Mouse (Mus musculus): ENCODE data around the gene Sphk1.

Gene Sphk1

GRCm38 (mm10) chr11:116506151-116506875 is 24.4 kb upstream of the Sphk1 start:
- in situ Hi-C loops (cut with MboI, MseI): no loop called here

DNA sequence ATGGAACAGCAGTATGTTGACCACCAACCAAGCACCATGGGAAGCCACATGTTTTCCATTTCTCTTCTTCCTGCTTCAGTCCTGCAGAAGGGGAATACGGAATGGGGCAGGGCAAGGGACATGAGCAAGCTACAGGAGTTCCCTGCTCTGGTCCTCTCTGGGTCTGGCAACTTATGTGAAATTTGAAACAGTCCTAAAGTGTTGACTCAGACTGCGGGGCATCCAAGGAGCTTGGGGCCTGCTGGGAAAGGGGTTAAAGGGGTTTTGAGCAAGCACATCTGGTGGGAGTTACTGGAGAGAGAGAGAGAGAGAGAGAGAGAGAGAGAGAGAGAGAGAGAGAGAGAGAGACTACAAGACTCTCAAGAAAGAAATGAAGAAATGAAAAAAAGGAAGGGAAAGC is 22.0 kb upstream of the Sphk1 start:
- in situ Hi-C loops (cut with MboI, MseI): no loop called here

DNA sequence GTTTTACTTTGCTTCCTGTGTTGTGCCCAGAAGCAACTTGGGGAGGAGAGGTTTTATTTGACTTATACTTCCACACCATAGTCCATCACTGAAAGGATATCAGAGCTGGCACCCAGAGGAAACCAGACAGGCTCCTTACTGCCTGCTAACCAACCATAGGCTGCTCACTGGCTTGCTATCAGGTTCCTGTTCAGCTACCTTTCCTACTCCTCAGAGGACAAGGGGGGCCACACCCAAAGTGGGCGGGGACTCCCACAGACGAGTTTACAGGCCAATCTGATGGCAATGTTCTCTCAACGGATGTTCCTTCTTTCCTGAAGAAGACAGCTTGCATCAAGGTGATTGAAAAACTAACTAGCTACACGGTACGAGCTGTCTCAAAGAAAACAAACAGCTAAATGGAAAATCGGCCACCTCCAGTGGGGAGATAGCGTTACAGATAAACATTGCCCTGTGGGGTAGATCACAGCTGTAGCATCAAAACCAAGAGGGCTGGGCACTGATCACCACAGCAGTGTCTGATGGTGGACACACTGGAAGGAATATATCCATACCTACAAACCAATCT is 19.3 kb upstream of the Sphk1 start:
- in situ Hi-C loops (cut with MboI, MseI): no loop called here

DNA sequence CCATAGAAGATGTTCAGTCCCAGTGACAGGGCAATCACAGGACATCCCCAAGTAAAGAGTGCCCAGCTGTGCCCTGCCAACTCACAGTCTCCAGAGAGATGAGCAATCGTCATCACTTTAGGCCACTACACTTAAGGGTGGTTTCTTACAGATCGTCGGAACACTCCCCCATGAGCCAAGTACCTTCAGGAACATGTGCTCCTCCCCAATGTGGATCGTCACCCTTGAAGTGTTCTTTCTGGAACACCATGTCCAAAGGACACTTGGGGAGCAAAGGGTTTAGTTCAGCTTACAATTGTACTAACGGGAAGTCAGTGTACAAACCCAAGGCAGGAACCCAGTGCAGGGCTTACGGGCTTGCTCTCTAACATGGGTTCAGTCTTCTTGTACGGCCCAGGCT is 18.6 kb upstream of the Sphk1 start:
- in situ Hi-C loops (cut with MboI, MseI): no loop called here

GRCm38 (mm10) chr11:116512987-116513386 is 17.7 kb upstream of the Sphk1 start:
- in situ Hi-C loops (cut with MboI, MseI): no loop called here

DNA sequence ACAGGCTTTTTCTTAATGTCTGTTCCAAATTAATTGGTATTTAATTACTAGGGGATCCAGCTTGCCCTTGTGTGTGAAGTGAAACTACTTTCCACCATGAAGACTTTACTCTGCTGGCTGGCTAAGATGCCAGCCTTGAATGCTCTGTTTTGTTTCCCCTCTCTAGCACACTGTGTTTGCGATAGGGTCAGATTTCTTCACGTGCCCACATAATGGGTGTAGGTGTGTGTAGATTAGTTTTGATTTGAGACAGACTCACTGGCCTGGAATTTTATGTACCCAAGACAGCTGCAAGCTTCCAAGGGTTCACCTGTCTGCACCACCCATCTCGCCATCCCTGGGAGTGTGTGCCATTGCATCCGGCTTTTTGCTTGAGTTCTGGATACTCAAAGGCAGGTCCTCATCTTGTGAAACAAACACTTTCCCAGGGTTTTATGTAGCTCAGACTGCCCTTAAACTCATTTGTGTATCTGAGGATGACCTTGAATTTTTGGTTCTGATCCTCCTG is 17.1 kb upstream of the Sphk1 start:
- in situ Hi-C loops (cut with MboI, MseI): no loop called here

GRCm38 (mm10) chr11:116515330-116516020 is 15.2 kb upstream of the Sphk1 start:
- in situ Hi-C loops (cut with MboI, MseI): no loop called here

DNA sequence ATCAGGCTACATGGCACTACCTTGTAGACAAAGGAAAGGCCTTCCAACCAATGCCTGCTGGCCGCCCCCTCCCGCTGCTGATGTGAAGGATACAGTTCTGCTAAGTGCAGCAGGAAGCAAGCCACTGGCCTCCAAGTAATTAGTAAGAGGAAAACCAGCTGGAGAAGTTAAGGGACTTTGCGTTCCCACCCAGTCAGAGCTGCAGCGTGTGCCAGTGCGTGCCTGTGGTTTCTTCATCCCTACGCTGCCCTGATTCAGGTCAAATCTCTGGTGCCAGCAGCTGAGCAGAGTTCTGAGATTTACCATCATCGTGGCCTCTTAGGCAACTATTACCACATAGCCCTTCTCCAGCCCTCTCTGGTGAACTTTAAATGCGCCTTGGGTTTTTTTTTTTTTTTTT is 12.2 kb upstream of the Sphk1 start:
- in situ Hi-C loops (cut with MboI, MseI): no loop called here

- in situ Hi-C loops (cut with MboI, MseI): no loop called here
Observed at GRCm38 (mm10) chr11:116521143-116521542, 9.6 kb upstream of the Sphk1 start.

GRCm38 (mm10) chr11:116522046-116522445 is 8.7 kb upstream of the Sphk1 start:
- in situ Hi-C loops (cut with MboI, MseI): no loop called here

DNA sequence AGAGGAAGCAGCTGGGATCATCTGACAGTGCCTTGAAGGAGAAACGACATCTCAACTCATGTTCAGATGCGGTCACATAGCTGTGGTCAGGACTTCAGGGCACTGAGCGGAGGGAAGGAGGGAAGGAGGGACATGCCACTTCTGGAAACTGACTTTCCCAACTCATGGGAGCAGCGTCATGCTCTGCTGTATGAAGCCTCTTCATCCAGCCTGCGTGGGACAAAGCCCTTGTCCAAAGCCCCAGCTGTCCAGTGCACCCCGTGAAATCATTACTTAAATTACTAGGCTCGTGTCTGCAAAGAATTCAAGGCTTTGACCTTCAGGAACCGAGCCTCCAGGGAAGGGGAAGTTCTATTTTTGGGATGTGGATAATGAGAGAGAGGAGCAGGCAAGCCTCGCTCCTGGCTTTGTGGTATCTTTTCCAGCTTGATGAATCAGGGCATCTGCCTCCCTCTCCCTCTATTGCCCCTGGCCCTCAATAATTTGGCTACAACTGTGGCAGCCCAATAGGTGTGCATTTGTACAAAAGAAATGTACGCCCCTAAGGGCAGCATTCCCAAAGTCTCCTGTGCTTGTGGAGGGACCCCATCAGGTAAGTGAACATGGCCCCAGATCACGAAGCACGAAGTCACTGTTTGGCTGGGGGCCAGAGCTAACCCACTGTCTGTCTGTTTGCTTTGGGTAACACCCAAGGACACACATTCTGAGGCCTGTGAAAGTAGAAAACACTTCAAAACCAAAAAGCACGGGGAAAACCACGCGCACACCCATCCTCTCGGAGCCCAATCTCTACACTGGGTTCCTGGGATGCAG is 7.6 kb upstream of the Sphk1 start:
- in situ Hi-C loops (cut with MboI, MseI): no loop called here

- in situ Hi-C loops (cut with MboI, MseI): no loop called here
Observed at GRCm38 (mm10) chr11:116523699-116524189, 7.0 kb upstream of the Sphk1 start.

- in situ Hi-C loops (cut with MboI, MseI): no loop called here
Observed at GRCm38 (mm10) chr11:116528636-116529320, 1.9 kb upstream of the Sphk1 start.

DNA sequence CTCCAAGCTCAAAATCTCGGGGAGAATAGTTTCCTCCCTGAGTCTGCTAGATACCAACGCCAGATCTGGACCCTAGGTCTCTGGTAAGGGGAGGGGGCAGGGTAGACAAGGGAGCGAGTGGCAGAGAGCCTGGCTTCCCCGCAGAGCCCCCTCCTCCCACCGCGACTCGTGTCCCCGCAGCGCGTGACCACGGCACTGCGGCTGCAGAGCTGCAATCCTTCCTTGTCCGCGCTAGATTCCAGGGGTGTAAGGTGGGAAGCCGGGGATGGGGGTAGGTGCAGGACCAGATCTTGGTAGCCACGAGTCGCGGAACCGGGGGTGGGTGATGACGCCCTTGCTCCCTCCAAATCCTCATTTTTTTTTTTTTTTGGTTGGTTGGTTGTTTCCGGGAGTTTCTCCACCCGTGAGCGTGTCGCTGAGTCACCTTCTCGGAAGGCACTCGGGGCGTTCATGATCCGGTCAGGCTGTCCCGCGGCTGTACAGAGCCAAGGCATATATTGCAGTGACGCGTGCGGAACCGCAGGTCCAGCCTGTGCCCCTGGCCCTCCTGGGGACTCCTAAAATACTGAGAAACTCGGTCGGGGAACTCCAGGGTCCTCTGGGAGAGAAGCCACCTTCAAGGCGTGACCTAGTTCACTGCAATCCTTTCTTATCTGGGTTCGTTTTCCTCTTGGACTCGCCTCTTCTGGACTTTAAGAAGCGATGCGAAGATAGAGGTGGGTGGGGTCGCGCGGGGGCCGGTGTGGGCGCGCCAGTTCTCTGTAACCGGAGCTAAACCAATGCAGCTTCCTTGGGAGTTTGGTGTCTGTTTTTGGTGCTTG is 856 bp downstream of the Sphk1 start:
- in situ Hi-C loops (cut with MboI, MseI): loop anchor here in 1 of 2 experiments (5.0 kb wide), 1 partner anchor 34 kb away; no protein-coding TSS in a partner anchor

DNA sequence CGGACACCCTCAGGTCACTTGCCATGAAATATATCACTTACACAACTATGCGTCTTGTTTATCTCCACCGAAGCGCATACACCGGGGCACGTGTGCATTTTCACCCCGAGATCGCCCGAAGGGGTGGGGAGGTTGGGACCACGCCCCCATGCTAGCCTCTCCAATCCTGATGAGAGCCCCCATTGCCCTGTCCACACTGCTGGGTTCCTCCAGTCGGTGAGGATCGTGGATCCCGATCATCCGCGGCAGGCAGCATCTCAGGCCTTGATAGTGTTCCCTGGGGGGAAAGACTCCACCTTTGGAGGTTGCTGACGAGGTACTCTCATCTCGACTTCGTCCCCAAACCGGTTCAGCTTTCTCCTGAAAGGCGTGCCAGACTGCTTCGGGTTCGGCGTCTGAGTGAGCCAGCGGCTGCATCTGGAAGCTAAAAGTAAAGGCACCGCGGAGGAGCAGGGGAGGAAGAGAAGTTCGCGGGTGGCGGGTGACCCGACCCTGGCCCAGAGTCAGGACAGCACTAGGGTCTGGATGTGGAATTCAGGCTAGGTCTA is 1.6 kb downstream of the Sphk1 start:
- in situ Hi-C loops (cut with MboI, MseI): loop anchor here in 1 of 2 experiments (5.0 kb wide), 1 partner anchor 35 kb away; no protein-coding TSS in a partner anchor

DNA sequence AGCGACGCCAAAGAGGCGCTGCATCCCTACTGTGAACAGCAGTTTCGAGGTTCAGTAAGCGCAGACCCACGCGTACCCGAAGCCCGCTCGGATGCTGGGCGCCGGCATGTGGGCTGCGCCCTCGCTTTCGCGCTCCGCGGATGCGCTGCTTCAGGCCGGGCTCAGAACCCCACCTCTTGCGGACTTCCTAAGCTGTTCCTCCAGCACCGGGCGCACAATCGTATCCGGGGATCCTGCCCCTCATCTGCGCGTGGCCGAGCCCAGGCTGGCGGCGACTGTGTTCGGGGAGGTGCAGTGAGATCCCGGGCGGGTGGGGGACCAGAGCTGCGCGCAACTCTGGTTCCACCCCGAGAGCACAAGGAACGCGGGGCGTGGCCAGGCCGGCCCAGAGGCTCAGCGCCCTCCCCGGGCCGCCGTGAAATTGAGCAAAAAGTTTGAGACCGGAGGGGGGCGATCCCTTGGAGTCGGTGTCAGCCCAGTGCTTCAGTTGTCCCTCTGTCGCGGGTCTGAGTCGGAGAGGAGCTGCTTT is 2.1 kb downstream of the Sphk1 start:
- in situ Hi-C loops (cut with MboI, MseI): loop anchor here in 1 of 2 experiments (5.0 kb wide), 1 partner anchor 36 kb away; no protein-coding TSS in a partner anchor

DNA sequence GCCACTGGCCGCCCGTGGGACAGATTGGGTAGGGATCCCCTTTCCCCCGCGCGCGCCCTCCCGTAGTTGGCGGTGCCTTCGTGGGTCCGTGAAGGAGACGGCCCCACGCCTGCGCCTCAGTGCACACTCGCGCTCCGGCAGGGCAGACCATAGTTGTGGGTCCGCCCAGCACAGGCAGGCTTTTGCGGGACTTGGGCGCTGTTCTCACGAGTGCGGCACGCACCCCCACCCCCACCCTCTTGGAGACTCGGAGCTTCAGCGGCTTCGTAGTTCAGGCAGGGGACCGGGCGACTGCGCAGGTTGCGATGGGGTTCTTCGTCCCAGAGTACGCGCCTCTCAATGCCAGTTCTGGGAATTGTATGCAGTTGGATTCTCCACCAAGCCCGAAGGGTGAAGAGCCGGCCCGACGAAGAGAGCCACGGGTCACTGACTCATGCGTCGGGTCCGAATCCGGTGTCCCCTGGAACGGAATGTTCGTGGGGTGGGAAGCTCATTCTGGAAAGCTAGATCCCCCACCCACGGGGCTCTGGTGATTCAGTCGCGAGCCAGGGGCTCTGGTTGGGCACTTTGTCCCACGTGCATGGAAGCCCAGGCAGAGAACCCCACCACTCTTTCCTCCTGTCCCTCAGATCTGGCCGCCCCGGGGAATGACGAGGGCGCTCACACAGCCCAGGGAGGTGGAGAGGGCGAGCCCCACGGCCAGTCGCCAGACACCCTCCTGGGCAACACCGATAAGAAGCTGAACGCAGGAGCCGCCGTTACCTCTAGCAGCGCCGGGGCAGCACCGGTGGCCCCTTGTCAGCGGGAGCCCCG is 2.8 kb downstream of the Sphk1 start:
- in situ Hi-C loops (cut with MboI, MseI): loop anchor here in 1 of 2 experiments (5.0 kb wide), 1 partner anchor 36 kb away; no protein-coding TSS in a partner anchor

GRCm38 (mm10) chr11:116534154-116534865 is 3.6 kb downstream of the Sphk1 start:
- in situ Hi-C loops (cut with MboI, MseI): loop anchor here in 1 of 2 experiments (5.0 kb wide), 1 partner anchor 37 kb away; no protein-coding TSS in a partner anchor

All from T-helper 17 cell (primary cell).